Mouse (Mus musculus): ENCODE results near the gene Slc35f2.

GRCm38 (mm10) chr9:53838816-53839215 is 67.5 kb downstream of the Slc35f2 start:
- TF ChIP-seq POLR2A (IDR thresholded peaks at IDR 0.05; ENCODE audit: low read depth, low read length) (no peak), CTCF (IDR thresholded peaks at IDR 0.05; ENCODE audit: borderline replicate concordance, insufficient read depth, low read length) (no peak)

Data from embryonic fibroblast, embryonic 13.5 days (primary cell).